Mouse (Mus musculus) liver, adult 2 months (tissue): ENCODE results near the gene Rbms1. TPM values are rescaled to one million over a fixed set of nuclear protein-coding genes. Genes with fewer than 3 reads are reported as not detected.

Experiments used
- DNase-seq: peaks from one replicate; pipeline ENCODE4 v3.0.0-alpha.2; 2011; ENCODE audit warnings: low read depth, low spot score; ENCODE audit errors: extremely low read depth
- H3K27ac ChIP-seq: fragments of 200-500 bp; replicated peaks from 2 replicates; pipeline ENCODE4 v1.5.1; 2012; ENCODE audit warnings: low read depth, mild to moderate bottlenecking, control low read depth, inconsistent platforms, low read length; ENCODE audit not compliant: insufficient read depth
- H3K27me3 ChIP-seq: fragments of 200-500 bp; 2 replicates; pipeline ENCODE4 v1.6.1; 2012; ENCODE audit warnings: mild to moderate bottlenecking, moderate library complexity, low read length, inconsistent platforms; ENCODE audit not compliant: control insufficient read depth, insufficient read depth
- H3K36me3 ChIP-seq: fragments of 200-500 bp; 2 replicates; pipeline ENCODE4 v1.6.1; 2012; ENCODE audit warnings: low read length, inconsistent platforms; ENCODE audit not compliant: control insufficient read depth, insufficient read depth
- H3K4me1 ChIP-seq: fragments of 200-500 bp; 2 replicates; pipeline ENCODE4 v1.6.1; 2011; ENCODE audit warnings: low read length; ENCODE audit not compliant: control insufficient read depth, insufficient read depth
- H3K4me3 ChIP-seq: fragments of 200-500 bp; 2 replicates; pipeline ENCODE4 v1.5.1; 2011; ENCODE audit warnings: low read depth, mild to moderate bottlenecking, control low read depth, low read length, moderate library complexity; ENCODE audit not compliant: insufficient read depth
- H3K79me2 ChIP-seq: fragments of 200-500 bp; 2 replicates; pipeline ENCODE4 v1.6.1; 2012; ENCODE audit warnings: inconsistent platforms, mild to moderate bottlenecking, low read length, moderate library complexity; ENCODE audit not compliant: control insufficient read depth, insufficient read depth
- H3K9ac ChIP-seq: fragments of 200-500 bp; 2 replicates; pipeline ENCODE4 v1.6.1; 2012; ENCODE audit warnings: low read depth, mild to moderate bottlenecking, control low read depth, inconsistent platforms, low read length
- CTCF ChIP-seq: fragments of 200-500 bp; IDR thresholded peaks from 2 replicates; pipeline ENCODE4 v1.5.1; 2011; ENCODE audit warnings: low read depth, low read length, control low read depth
- POLR2A ChIP-seq: fragments of 200-500 bp; IDR thresholded peaks from 2 replicates; pipeline ENCODE4 v1.6.1; 2011; ENCODE audit warnings: low read length, control low read depth; ENCODE audit not compliant: insufficient read depth; ENCODE audit errors: extremely low read depth
- WGBS: fragments of 180-500 bp; shearing (Covaris S2); methylation state at CpG from one replicate; pipeline ENCODE4 v1.1.7; 2018; 5-methylcytosine and 5-hydroxymethylcytosine counted together
- polyA plus RNA-seq: library from polyadenylated mRNA; depleted of rRNA; stranded (reverse); fragments of >200 nt; gene quantifications from 2 replicates; pipeline ENCODE4 v1.2.3, GENCODE M21; 2012
- total RNA-seq: library from RNA; depleted of rRNA; stranded (reverse); fragments of >200 nt; gene quantifications from 2 replicates; pipeline ENCODE4 v1.2.3, GENCODE M21; 2014

Gene Rbms1
- total and polyA plus RNA-seq, 2 experiments: 25.8 to 54.6 TPM

- H3K4me1 ChIP-seq: peaks cover 15% of the 10 kb centered on the region
- no peak for TF ChIP-seq CTCF
- no peak for TF ChIP-seq POLR2A
- no peaks in the 10 kb centered on the region for H3K27me3 ChIP-seq
- no peak for DNase-seq
- no peak overlapping the region for H3K27ac ChIP-seq
- H3K9ac ChIP-seq: no peak overlapping the region
- H3K79me2 ChIP-seq: peaks cover 3% of the 10 kb centered on the region; the same call in 1 of the 2 replicates
- no peak overlapping the region for H3K4me3 ChIP-seq
- WGBS: 89% methylated on average over 3 of the region's 3 CpGs
- no peaks in the 10 kb centered on the region for H3K36me3 ChIP-seq
Measured at GRCm38 (mm10) chr2:60913281-60913680, 49.7 kb downstream of the Rbms1 start.

GRCm38 (mm10) chr2:60911716-60912115, 51.3 kb downstream of the Rbms1 start:
- no peak for DNase-seq
- H3K36me3 ChIP-seq: no peaks in the 10 kb centered on the region
- H3K4me3 ChIP-seq: no peak overlapping the region
- WGBS: 81% methylated on average over 8 of the region's 8 CpGs
- no peak overlapping the region for H3K9ac ChIP-seq
- peaks cover 16% of the 10 kb centered on the region for H3K4me1 ChIP-seq
- H3K27ac ChIP-seq: no peak overlapping the region
- no peaks in the 10 kb centered on the region for H3K27me3 ChIP-seq
- TF ChIP-seq POLR2A (no peak), CTCF (no peak)
- H3K79me2 ChIP-seq: peaks cover 8% of the 10 kb centered on the region

- Histone ChIP-seq H3K4me1 (peaks cover 16% of the 10 kb centered on the region), H3K4me3 (no peak overlapping the region), H3K9ac (0 out of 2 replicates have a peak overlapping the region, but pooled peaks have one; percentile 4), H3K36me3 (no peaks in the 10 kb centered on the region), H3K27ac (no peak overlapping the region; the same call in 1 of the 2 replicates), H3K27me3 (no peaks in the 10 kb centered on the region), H3K79me2 (peaks cover 9% of the 10 kb centered on the region)
- peak; percentile 92 for DNase-seq
- WGBS: 11% methylated on average over 6 of the region's 6 CpGs
- TF ChIP-seq CTCF (no peak), POLR2A (no peak)
Measured at GRCm38 (mm10) chr2:60910820-60911219, 52.2 kb downstream of the Rbms1 start.

- H3K4me3 ChIP-seq: no peak overlapping the region
- H3K36me3 ChIP-seq: no peaks in the 10 kb centered on the region
- H3K27ac ChIP-seq: no peak overlapping the region
- H3K79me2 ChIP-seq: peaks cover 12% of the 10 kb centered on the region
- H3K27me3 ChIP-seq: no peaks in the 10 kb centered on the region
- TF ChIP-seq CTCF (no peak), POLR2A (no peak)
- no peak overlapping the region for H3K9ac ChIP-seq
- peaks cover 16% of the 10 kb centered on the region for H3K4me1 ChIP-seq
- no peak for DNase-seq
- WGBS: 27% methylated on average over 4 of the region's 4 CpGs
Measured at GRCm38 (mm10) chr2:60908551-60908950, 54.4 kb downstream of the Rbms1 start.

- Histone ChIP-seq H3K4me1 (peaks cover 16% of the 10 kb centered on the region), H3K9ac (no peak overlapping the region), H3K36me3 (no peaks in the 10 kb centered on the region), H3K27ac (no peak overlapping the region), H3K79me2 (peaks cover 9% of the 10 kb centered on the region), H3K4me3 (peak overlapping the region; percentile 23; the same call in 1 of the 2 replicates), H3K27me3 (no peaks in the 10 kb centered on the region)
- whole genome bisulfite sequencing: 34% methylated on average over 12 of the region's 12 CpGs
- TF ChIP-seq POLR2A (no peak), CTCF (no peak)
- DNase-seq: peak; percentile 80
Measured at GRCm38 (mm10) chr2:60908116-60908515, 54.9 kb downstream of the Rbms1 start.

- peak; percentile 40 for DNase-seq
- 22% methylated on average over 3 of the region's 3 CpGs for WGBS
- Histone ChIP-seq H3K4me3 (no peak overlapping the region), H3K36me3 (no peaks in the 10 kb centered on the region), H3K27ac (no peak overlapping the region), H3K4me1 (peaks cover 10% of the 10 kb centered on the region), H3K27me3 (no peaks in the 10 kb centered on the region), H3K9ac (no peak overlapping the region), H3K79me2 (peaks cover 9% of the 10 kb centered on the region)
- TF ChIP-seq CTCF (no peak; the same call in 1 of the 2 replicates), POLR2A (no peak)
Measured at GRCm38 (mm10) chr2:60905283-60905682, 57.7 kb downstream of the Rbms1 start.
